Mouse (Mus musculus) heart, embryonic 11.5 days (tissue): ENCODE measurements around the gene Cactin. TPM values are rescaled to one million over a fixed set of nuclear protein-coding genes. Genes with fewer than 3 reads are reported as not detected.

Experiments
- ATAC-seq: fragments of 200-750 bp; cut with Nextera tagmentation; replicated peaks from 2 replicates; pipeline ENCODE4 v1.8.0; 2017; ENCODE audit warnings: moderate library complexity; ENCODE audit not compliant: insufficient number of reproducible peaks, low FRiP score, low TSS enrichment
- H3K27ac ChIP-seq: fragments of 300-500 bp; sonication (generic); 2 replicates; pipeline ENCODE4 v1.5.1; 2014; ENCODE audit warnings: mild to moderate bottlenecking, low read depth, low read length
- H3K27me3 ChIP-seq: fragments of 300-500 bp; sonication (generic); 2 replicates; pipeline ENCODE4 v1.6.1; 2014; ENCODE audit warnings: mild to moderate bottlenecking, low read length, mixed read lengths; ENCODE audit not compliant: control insufficient read depth, insufficient read depth
- H3K36me3 ChIP-seq: fragments of 300-500 bp; sonication (generic); 2 replicates; pipeline ENCODE4 v1.6.1; 2014; ENCODE audit warnings: mild to moderate bottlenecking, low read length, moderate library complexity, mixed read lengths; ENCODE audit not compliant: control insufficient read depth, insufficient read depth
- H3K4me1 ChIP-seq: fragments of 300-500 bp; sonication (generic); 2 replicates; pipeline ENCODE4 v1.6.1; 2014; ENCODE audit warnings: low read length; ENCODE audit not compliant: control insufficient read depth, insufficient read depth
- H3K4me2 ChIP-seq: fragments of 300-500 bp; sonication (generic); 2 replicates; pipeline ENCODE4 v1.6.1; 2014; ENCODE audit warnings: mild to moderate bottlenecking, moderate library complexity
- H3K4me3 ChIP-seq: fragments of 300-500 bp; sonication (generic); 2 replicates; pipeline ENCODE4 v1.5.1; 2014; ENCODE audit warnings: low read depth, low read length
- H3K9ac ChIP-seq: fragments of 300-500 bp; sonication (generic); 2 replicates; pipeline ENCODE4 v1.6.1; 2014; ENCODE audit warnings: mild to moderate bottlenecking, low read depth, low read length, moderate library complexity
- H3K9me3 ChIP-seq: fragments of 300-500 bp; sonication (generic); replicated peaks from 2 replicates; pipeline ENCODE4 v1.6.1; 2016; ENCODE audit warnings: low read length; ENCODE audit not compliant: control insufficient read depth
- WGBS: fragments of 180-500 bp; shearing (Covaris S2); extraction: QIAGEN DNeasy Blood & Tissue Kit; methylation state at CpG from one replicate; pipeline ENCODE4 v1.1.7; 2014; ENCODE audit not compliant: insufficient replicate concordance; 5-methylcytosine and 5-hydroxymethylcytosine counted together
- polyA plus RNA-seq: library from polyadenylated mRNA; unstranded; fragments of >200 nt; fragmentation: Nextera tagmentation; extraction: Ambion mirVana; gene quantifications from 2 replicates; pipeline ENCODE4 v1.2.1, GENCODE M21; 2014

Cactin gene
- polyA plus RNA-seq, 1 experiment from 2014 or later, result 20.2 TPM

DNA sequence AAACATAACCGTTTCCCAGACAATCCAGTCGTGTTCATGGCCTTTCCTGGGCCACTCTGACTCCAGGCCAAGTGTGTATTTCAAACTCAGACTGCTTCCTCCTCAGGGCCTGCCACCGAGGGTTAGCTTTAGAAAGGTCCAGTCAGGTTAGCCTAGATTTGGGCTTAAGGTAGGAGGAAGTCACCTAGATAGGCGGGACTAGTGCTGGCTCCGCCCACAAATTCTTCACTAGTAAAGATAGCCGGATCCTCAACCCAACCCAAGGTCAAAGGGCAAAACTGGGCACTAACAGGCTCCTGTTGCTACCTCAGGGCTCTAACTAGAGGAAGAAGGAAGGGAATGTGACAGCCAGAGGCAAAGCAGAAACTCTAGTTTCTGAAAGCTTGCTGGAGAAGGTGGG lies 34.3 kb upstream of the Cactin start:
- WGBS, result 42% methylated on average over 6 of the region's 6 CpGs
- Histone ChIP-seq H3K4me1 (peaks cover 8% of the 10 kb centered on the region; the same call in 1 of the 2 replicates), H3K9ac (no peak overlapping the region), H3K4me2 (no peak overlapping the region; the same call in 1 of the 2 replicates), H3K4me3 (no peak overlapping the region), H3K27me3 (peaks cover 61% of the 10 kb centered on the region), H3K36me3 (no peaks in the 10 kb centered on the region), H3K27ac (no peak overlapping the region), H3K9me3 (no peaks in the 10 kb centered on the region)
- ATAC-seq, result no peak

DNA sequence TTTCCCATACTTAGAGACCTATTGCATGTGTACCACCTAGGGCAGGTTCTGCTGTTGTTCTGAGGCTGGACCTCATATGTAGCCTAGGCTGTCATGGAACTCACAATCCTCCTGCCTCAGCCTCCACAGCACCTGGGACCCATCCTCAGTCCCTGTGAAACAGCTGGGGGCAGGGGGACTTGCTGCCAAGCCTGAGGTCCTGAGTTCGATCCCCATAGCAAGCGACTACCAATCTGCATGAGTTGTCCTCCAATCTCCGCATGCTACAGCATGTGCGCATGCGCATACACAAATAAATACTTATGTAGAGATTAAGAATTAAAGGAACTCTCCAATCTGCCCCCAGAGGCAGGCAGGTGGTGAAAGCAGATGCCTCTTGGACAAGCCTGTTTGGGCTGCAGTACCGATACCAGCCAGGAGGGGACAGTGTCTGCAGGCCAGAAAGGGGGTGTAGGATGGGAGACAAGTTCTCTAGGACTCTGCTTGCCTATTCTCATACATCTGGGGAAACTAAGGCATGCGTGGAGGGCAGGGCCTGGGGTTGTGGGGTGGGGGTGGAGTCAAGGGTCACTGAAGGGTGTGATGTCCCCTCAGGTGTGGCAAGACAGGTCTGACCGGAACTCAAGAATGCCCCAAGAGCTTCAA lies 33.3 kb upstream of the Cactin start:
- Histone ChIP-seq H3K9me3 (no peaks in the 10 kb centered on the region), H3K36me3 (no peaks in the 10 kb centered on the region), H3K9ac (no peak overlapping the region), H3K27ac (no peak overlapping the region), H3K4me1 (peaks cover 8% of the 10 kb centered on the region; the same call in 1 of the 2 replicates), H3K4me2 (no peak overlapping the region), H3K4me3 (no peak overlapping the region), H3K27me3 (peaks cover 62% of the 10 kb centered on the region)
- ATAC-seq, result no peak
- 49% methylated on average over 8 of the region's 8 CpGs for WGBS

DNA sequence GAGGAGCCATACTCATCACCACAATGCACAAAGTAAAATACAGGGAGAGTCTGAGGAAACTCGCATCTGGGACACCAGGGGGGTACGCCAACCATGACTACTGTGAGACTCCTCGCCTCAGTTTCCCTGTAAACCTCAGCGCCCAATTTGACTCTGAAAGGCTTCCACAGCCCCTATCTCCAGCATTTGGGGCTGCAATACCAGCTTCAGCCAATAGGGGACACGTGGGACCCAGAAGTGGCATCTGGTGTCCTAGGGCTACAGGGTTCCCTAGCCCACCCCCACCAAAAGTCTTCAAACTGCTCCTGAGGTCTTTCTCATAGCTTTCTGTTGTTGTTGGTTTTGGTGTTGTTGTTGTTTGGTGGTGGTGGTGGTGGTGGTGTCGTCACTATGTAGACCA lies 32.3 kb upstream of the Cactin start:
- Histone ChIP-seq H3K36me3 (no peaks in the 10 kb centered on the region), H3K4me1 (peaks cover 10% of the 10 kb centered on the region), H3K4me2 (no peak overlapping the region), H3K27ac (no peak overlapping the region), H3K4me3 (no peak overlapping the region), H3K9me3 (no peaks in the 10 kb centered on the region), H3K9ac (no peak overlapping the region), H3K27me3 (peaks cover 52% of the 10 kb centered on the region)
- 20% methylated on average over 6 of the region's 6 CpGs for WGBS
- ATAC-seq, result no peak

DNA sequence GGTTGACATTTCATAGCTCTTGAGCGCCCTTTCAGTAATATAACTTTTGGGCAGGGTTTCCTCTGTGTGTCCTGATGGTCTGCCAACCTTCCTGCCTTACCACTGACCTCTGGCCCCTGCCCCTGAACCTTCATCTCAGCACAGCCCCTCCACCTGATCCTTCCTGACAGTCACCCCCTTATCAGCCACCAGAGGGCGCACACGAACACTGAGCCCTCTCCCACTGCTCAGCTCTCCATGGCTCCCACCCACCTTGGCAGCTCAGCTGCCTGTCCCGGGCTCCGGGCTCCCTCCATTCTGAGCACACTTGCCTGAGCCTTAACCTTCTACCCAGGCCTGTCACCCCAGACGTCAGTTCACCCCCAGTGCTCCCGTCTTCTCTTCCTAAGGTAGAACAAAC lies 31.6 kb upstream of the Cactin start:
- H3K36me3 ChIP-seq, result no peaks in the 10 kb centered on the region
- no peaks in the 10 kb centered on the region for H3K9me3 ChIP-seq
- H3K9ac ChIP-seq, result no peak overlapping the region
- H3K27me3 ChIP-seq, result peaks cover 46% of the 10 kb centered on the region
- ATAC-seq, result no peak
- peaks cover 17% of the 10 kb centered on the region for H3K4me1 ChIP-seq
- H3K27ac ChIP-seq, result no peak overlapping the region
- H3K4me2 ChIP-seq, result no peak overlapping the region
- no peak overlapping the region for H3K4me3 ChIP-seq
- WGBS, result 3% methylated on average over 7 of the region's 7 CpGs

DNA sequence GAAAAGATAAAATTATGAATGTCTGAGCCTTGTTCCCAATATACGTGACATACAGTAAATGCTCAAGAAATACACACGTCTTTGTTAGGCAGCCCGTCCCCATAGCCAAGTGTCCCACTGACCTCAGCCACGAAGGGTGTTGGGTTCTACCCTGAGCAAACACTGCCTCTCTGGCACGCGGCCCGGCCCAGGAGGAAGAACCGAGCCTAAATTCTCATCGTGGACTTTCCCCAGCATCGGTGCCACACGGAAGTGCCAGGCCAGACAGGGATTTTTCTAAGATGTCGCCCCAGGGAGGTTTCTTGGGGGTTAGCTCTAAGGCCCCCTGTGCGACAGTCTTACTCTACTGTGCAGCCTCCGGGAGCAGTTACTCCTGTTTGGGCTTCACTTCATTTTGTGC lies 31.1 kb upstream of the Cactin start:
- Histone ChIP-seq H3K4me2 (no peak overlapping the region), H3K9ac (no peak overlapping the region), H3K27me3 (peaks cover 40% of the 10 kb centered on the region), H3K9me3 (no peaks in the 10 kb centered on the region), H3K4me3 (no peak overlapping the region), H3K4me1 (peaks cover 22% of the 10 kb centered on the region), H3K36me3 (no peaks in the 10 kb centered on the region), H3K27ac (no peak overlapping the region)
- 66% methylated on average over 14 of the region's 14 CpGs for WGBS
- ATAC-seq, result no peak

DNA sequence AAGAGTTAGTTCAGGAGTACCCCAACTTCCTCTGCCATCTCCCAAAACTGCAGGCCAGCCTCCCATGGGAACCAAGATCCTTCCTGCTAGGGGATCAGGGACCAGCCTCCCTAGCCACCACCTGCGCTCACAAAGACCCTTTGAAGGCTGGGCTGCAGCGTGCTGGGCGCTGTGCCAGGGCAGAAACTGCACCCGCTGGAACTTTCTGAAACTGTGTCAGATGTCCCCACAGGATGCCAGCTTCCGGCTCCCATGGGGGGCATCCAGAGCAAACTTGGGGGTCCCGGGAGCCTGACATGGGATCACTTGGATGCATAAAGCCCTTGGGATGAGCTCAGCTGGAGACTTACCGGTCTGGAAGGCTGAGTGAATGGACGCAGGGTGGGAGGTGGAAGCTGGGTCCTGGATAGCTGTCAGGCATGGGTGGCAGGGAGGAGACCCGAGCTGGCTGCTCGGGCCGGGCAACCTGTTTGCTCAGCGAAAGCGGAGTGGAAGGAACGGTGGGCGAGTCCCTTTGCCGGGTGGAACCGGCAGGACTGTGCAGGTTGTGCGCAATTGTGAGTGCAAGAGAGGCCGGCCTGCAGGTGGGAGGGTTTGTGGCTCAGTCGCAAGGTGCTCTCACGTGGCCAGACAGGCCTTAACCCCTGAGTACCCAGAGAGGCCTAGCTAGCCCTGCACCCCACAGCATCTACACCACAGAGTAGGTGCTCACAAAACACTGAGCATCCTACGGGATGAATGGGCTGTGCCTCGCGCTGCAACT lies 30.0 kb upstream of the Cactin start:
- ATAC-seq, result no peak

DNA sequence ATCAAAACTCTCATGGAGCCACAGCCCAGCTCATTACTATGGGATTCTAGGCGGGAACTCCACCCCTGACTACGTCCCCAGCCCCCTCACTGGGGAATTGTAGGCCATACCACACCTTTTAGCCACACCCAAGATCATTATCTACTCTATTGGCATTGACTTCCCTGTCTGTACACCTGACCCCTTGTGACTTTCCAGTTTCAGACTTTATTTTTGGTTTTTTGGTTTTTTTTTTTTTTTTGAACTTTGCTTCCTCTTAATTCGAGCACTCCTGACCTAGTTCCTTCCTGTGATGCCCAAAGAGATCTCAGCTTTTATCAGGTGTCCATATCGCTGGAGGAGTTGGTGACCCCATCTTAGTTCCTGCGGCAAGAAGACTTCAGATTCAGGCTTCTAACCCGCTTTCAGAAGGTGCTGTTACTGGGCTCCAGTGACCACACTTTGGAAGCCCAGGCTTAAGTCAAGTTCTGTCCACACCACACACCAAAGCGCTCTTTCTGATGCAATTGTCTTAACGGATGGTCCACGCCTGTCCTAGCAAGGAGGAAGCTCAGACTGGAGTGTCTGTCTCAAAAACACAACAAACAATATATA lies 29.3 kb upstream of the Cactin start, which contains the start of gene Tjp3:
Gene Tjp3, minus strand, starts transcription at position 71 of the 594 bp plus-strand sequence.
- 72% methylated on average over 9 of the region's 9 CpGs for WGBS
- 0 out of 2 replicates have a peak within 1 kb of the TSS, but pooled peaks have one; percentile 80 for H3K4me3 ChIP-seq

More for the DNA sequence above, 30.0 kb upstream of the Cactin start:
- no peak overlapping the region for H3K4me2 ChIP-seq
- no peak overlapping the region for H3K4me3 ChIP-seq
- H3K36me3 ChIP-seq, result no peaks in the 10 kb centered on the region
- peaks cover 32% of the 10 kb centered on the region for H3K27me3 ChIP-seq
- no peak overlapping the region for H3K27ac ChIP-seq
- WGBS, result 19% methylated on average over 24 of the region's 24 CpGs
- H3K9ac ChIP-seq, result no peak overlapping the region
- peaks cover 32% of the 10 kb centered on the region for H3K4me1 ChIP-seq
- H3K9me3 ChIP-seq, result no peaks in the 10 kb centered on the region

DNA sequence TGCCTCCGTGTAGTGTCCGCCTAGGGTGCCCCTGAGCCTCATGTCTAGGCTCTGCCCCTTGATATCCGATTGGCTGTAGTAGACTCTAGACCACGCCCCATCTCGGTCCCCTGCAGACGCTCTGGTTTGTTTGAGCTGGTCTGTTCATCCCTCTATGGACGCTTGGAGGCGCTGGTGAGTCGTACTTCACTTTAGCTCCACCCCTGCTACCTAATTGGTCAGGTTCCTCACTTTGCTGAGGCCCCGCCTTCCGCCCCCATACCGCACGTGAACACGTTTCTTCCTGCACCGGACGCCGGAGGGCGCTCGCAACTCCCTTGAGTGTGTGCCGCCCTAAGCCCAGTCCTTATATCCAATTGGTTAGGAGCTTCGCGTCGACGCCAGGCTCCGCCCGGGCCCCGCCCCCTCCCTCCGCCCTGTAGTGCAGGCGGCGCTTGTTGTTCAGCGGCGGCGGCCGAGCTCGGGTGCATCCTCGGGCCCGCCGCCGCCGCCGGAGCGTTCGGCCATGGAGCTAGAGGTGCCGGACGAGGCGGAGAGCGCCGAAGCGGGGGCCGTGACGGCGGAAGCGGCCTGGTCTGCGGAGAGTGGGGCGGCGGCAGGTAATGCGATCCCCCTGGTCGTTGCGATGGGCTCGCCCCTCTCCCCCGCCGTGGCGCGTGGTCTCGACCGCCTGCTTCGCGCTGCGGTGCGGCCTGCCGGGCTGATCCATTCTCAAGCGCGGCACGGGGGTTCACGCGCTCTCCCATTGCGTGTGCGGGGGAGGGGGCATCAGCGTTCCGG lies 28.2 kb upstream of the Cactin start, which contains the start of gene Pip5k1c:
Gene Pip5k1c, plus strand, starts transcription at position 410 of the 780 bp plus-strand sequence.
- peak; percentile 94 for ATAC-seq
- Histone ChIP-seq H3K4me3 (peak within 1 kb of the TSS; percentile 80), H3K9ac (peak within 1 kb of the TSS; percentile 79), H3K27me3 (peaks cover 32% of the 10 kb centered on the region), H3K4me1 (peaks cover 37% of the 10 kb centered on the region), H3K9me3 (no peaks in the 10 kb centered on the region), H3K36me3 (no peaks in the 10 kb centered on the region), H3K4me2 (peak within 1 kb of the TSS; percentile 96), H3K27ac (peak within 1 kb of the TSS; percentile 51; the same call in 1 of the 2 replicates)
- under 1% methylated on average over 77 of the region's 80 CpGs for WGBS

More for the DNA sequence above, 29.3 kb upstream of the Cactin start, which contains the start of gene Tjp3:
- no peak for ATAC-seq
- peak within 1 kb of the TSS; percentile 19; the same call in 1 of the 2 replicates for H3K4me2 ChIP-seq
- no peaks in the 10 kb centered on the region for H3K9me3 ChIP-seq
- no peak within 1 kb of the TSS for H3K27ac ChIP-seq
- H3K36me3 ChIP-seq, result no peaks in the 10 kb centered on the region
- H3K4me1 ChIP-seq, result peaks cover 33% of the 10 kb centered on the region
- no peak within 1 kb of the TSS for H3K9ac ChIP-seq
- peaks cover 32% of the 10 kb centered on the region for H3K27me3 ChIP-seq
